Mouse (Mus musculus): ENCODE results near the gene 1810009A15Rik.

DNA sequence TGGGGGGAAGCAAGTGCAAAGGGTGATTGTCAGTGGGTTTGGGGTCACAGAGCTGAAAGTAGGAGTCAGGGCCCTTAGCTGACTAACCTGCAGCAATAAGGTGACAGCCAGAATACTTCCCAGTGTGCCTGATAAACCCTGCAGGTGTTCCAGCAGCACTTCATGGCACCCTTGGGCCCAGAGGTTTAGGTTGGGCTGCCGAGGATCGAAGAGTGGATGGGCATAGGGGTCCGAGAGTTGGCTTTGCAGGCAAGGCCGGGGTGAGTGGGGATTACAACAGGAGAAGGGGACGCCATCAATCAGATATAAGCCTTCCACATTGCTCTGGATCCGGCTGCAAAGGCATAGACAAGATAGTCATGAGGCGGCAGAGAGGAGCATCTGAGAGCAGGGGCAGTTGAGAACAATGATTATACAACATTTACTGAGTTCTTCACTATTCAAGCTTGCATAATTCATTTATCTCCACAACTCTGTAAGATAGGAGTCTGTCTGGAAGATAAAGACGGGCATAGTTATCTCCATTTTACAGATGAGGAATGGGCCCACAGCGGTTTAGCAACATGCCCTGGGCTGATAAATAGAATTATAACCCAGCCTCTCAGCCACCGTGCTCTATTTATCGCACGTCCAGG lies 39.4 kb downstream of the 1810009A15Rik start:
- TF ChIP-seq HCFC1 (IDR thresholded peaks at IDR 0.05; ENCODE audit: borderline replicate concordance, insufficient read depth, low read length), result no peak
- no peak for TF ChIP-seq ZNF384 (IDR thresholded peaks at IDR 0.05; ENCODE audit: low read depth, low read length)
- no peak for TF ChIP-seq ZC3H11A (IDR thresholded peaks at IDR 0.05; ENCODE audit: borderline replicate concordance, low read depth, low read length)

Measured in ES-E14 (cell line).